Mouse (Mus musculus): ENCODE results near the gene Mpped2. TPM values are rescaled to one million over a fixed set of nuclear protein-coding genes. Genes with fewer than 3 reads are reported as not detected.

The Mpped2 gene
- polyA plus RNA-seq, 1 experiment from 2014 or later: 36.7 TPM

DNA sequence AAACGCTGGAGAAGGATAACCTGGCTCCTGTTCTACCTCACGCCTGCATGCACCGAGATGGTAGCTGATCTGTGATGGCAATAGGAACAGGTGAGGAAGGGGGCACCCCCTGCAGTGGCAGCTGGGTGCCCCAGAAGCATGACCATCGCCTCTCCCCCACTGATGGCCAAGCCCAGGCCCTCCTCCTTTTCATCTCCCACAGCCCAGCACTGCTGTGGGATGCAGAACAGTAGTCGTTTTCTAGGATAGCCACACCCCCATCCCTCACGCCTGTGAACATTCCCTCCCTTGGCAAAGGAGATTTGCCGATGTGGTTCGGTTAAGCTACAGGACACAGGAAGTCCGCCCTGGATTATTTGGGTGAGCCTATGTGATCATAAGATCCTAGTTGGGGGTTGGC is 151.1 kb downstream of the Mpped2 start:
- no peak for ATAC-seq (ENCODE audit: low FRiP score, low TSS enrichment)
- H3K4me3 ChIP-seq (ENCODE audit: low read length): no peak overlapping the region
- peak overlapping the region; percentile 6; the same call in 1 of the 2 replicates for H3K4me2 ChIP-seq (replicated peaks; ENCODE audit: low read depth, low read length)
- 0 out of 2 replicates have a peak overlapping the region, but pooled peaks have one; percentile 1 for H3K9ac ChIP-seq (ENCODE audit: low read depth, low read length)
- no peaks in the 10 kb centered on the region for H3K27me3 ChIP-seq (ENCODE audit: control insufficient read depth, insufficient read depth, low read length)
- H3K9me3 ChIP-seq (ENCODE audit: control insufficient read depth, low read length): no peaks in the 10 kb centered on the region
- no peaks in the 10 kb centered on the region for H3K36me3 ChIP-seq (ENCODE audit: control insufficient read depth, insufficient read depth, low read length)
- peaks cover 37% of the 10 kb centered on the region for H3K4me1 ChIP-seq (ENCODE audit: control insufficient read depth, insufficient read depth, low read length)
- 42% methylated on average over 9 of the region's 9 CpGs for WGBS
- peak overlapping the region; percentile 71; the same call in 1 of the 2 replicates for H3K27ac ChIP-seq (ENCODE audit: low read depth, low read length)

DNA sequence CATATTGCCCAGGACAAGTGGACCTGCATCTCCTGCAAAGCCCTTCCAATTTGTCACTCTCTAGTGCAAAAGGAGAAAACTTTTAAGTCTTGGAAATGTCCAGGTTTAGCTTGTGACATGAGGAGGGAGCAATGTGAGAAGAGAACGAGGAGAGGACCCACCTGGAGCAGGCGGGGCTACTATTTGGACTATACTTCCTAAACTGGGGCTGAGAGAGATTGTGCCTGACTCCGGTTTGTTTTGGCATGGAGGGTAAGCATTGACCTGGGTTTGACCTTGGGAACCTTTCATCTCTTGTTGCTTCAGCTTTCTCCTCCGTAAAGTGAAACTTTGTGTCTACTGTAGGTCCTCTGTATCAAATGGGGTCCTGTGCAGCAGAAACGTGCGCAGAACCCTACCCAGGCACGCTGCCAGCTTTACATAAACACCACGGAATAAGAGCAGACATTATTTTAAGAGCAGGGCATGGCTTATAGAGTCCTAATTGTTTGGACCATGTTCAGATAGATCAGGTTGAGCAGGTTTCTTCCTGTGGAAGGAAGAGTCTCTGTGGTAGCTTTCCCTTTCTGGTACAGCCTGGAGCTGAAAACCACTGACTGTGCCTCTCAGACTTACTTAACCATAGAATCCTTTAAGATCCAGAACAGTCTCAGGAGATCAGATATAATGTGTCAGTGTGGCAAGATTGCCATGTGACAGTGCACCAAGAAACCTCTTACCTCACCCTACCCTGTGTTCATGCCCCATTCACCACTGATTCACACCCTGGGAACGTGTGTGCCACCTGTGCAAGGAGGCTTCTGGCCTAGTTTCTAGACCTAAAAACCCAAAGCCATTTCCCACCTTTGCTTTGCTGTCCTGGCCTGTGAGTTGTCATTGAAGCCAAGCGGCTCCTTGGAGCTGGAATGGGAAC is 152.0 kb downstream of the Mpped2 start:
- Histone ChIP-seq H3K4me3 (ENCODE audit: low read length) (no peak overlapping the region), H3K27me3 (ENCODE audit: control insufficient read depth, insufficient read depth, low read length) (no peaks in the 10 kb centered on the region), H3K4me2 (replicated peaks; ENCODE audit: low read depth, low read length) (peak overlapping the region; percentile 6; the same call in 1 of the 2 replicates), H3K9ac (ENCODE audit: low read depth, low read length) (no peak overlapping the region), H3K27ac (ENCODE audit: low read depth, low read length) (peak overlapping the region; percentile 71; the same call in 1 of the 2 replicates), H3K36me3 (ENCODE audit: control insufficient read depth, insufficient read depth, low read length) (no peaks in the 10 kb centered on the region), H3K4me1 (ENCODE audit: control insufficient read depth, insufficient read depth, low read length) (peaks cover 30% of the 10 kb centered on the region), H3K9me3 (ENCODE audit: control insufficient read depth, low read length) (no peaks in the 10 kb centered on the region)
- ATAC-seq (ENCODE audit: low FRiP score, low TSS enrichment): peak; percentile 22; the same call in 1 of the 2 replicates
- 35% methylated on average over 10 of the region's 10 CpGs for WGBS

DNA sequence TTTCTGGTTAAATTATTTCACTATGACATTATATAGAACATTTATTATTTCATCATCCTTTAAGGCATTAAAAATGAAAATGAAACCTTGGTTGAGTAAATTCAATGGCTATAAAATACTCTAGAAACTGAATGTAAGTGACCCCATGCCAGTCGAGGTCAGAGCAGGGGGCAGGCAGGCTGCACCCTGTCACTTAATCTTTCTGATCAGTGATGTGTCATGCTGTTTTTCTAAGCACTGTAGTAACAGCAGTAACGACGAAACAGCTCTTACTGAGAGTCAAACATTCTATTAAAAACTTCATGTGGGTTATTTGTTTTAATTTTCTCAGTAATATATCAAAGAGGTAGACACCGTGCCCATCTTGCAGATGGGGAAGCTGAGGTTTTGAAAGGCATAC is 153.4 kb downstream of the Mpped2 start:
- peaks cover 18% of the 10 kb centered on the region for H3K4me1 ChIP-seq (ENCODE audit: control insufficient read depth, insufficient read depth, low read length)
- H3K4me3 ChIP-seq (ENCODE audit: low read length): no peak overlapping the region
- H3K36me3 ChIP-seq (ENCODE audit: control insufficient read depth, insufficient read depth, low read length): no peaks in the 10 kb centered on the region
- no peak overlapping the region for H3K27ac ChIP-seq (ENCODE audit: low read depth, low read length)
- H3K9ac ChIP-seq (ENCODE audit: low read depth, low read length): no peak overlapping the region
- WGBS: 28% methylated on average over 4 of the region's 4 CpGs
- H3K27me3 ChIP-seq (ENCODE audit: control insufficient read depth, insufficient read depth, low read length): no peaks in the 10 kb centered on the region
- H3K4me2 ChIP-seq (replicated peaks; ENCODE audit: low read depth, low read length): no peak overlapping the region
- H3K9me3 ChIP-seq (ENCODE audit: control insufficient read depth, low read length): no peaks in the 10 kb centered on the region
- ATAC-seq (ENCODE audit: low FRiP score, low TSS enrichment): no peak

DNA sequence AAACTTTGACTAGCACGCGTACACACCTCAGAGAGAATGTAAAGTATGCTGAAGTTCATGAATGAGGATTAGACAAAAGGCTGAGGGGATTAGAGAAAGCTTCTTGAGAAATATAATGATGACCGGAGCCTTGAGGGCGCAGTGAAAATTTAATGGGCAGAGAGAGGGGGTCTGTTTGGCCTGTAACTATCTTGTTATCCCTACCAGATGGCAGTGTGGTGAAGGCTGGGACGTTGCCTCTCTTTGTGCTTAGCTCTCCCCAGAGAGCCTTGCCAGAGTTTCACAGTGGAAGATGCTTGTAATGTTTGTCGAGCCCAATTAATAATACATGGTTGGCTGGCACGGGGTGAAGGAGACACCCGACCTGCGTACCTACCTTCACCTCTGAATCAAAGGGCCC is 156.3 kb downstream of the Mpped2 start:
- no peaks in the 10 kb centered on the region for H3K27me3 ChIP-seq (ENCODE audit: control insufficient read depth, insufficient read depth, low read length)
- no peak overlapping the region for H3K4me3 ChIP-seq (ENCODE audit: low read length)
- peaks cover 9% of the 10 kb centered on the region for H3K4me1 ChIP-seq (ENCODE audit: control insufficient read depth, insufficient read depth, low read length)
- no peaks in the 10 kb centered on the region for H3K36me3 ChIP-seq (ENCODE audit: control insufficient read depth, insufficient read depth, low read length)
- WGBS: 70% methylated on average over 9 of the region's 9 CpGs
- H3K4me2 ChIP-seq (replicated peaks; ENCODE audit: low read depth, low read length): no peak overlapping the region
- H3K9ac ChIP-seq (ENCODE audit: low read depth, low read length): no peak overlapping the region
- H3K27ac ChIP-seq (ENCODE audit: low read depth, low read length): no peak overlapping the region
- H3K9me3 ChIP-seq (ENCODE audit: control insufficient read depth, low read length): no peaks in the 10 kb centered on the region
- no peak for ATAC-seq (ENCODE audit: low FRiP score, low TSS enrichment)

- H3K36me3 ChIP-seq (ENCODE audit: control insufficient read depth, insufficient read depth, low read length): no peaks in the 10 kb centered on the region
- no peak overlapping the region for H3K27ac ChIP-seq (ENCODE audit: low read depth, low read length)
- 64% methylated on average over 8 of the region's 8 CpGs for WGBS
- H3K9me3 ChIP-seq (ENCODE audit: control insufficient read depth, low read length): no peaks in the 10 kb centered on the region
- H3K27me3 ChIP-seq (ENCODE audit: control insufficient read depth, insufficient read depth, low read length): no peaks in the 10 kb centered on the region
- no peak overlapping the region for H3K4me3 ChIP-seq (ENCODE audit: low read length)
- H3K9ac ChIP-seq (ENCODE audit: low read depth, low read length): no peak overlapping the region
- H3K4me2 ChIP-seq (replicated peaks; ENCODE audit: low read depth, low read length): no peak overlapping the region
- ATAC-seq (ENCODE audit: low FRiP score, low TSS enrichment): no peak
- peaks cover 20% of the 10 kb centered on the region for H3K4me1 ChIP-seq (ENCODE audit: control insufficient read depth, insufficient read depth, low read length)
Observed at GRCm38 (mm10) chr2:106851515-106851914, 158.4 kb downstream of the Mpped2 start.

DNA sequence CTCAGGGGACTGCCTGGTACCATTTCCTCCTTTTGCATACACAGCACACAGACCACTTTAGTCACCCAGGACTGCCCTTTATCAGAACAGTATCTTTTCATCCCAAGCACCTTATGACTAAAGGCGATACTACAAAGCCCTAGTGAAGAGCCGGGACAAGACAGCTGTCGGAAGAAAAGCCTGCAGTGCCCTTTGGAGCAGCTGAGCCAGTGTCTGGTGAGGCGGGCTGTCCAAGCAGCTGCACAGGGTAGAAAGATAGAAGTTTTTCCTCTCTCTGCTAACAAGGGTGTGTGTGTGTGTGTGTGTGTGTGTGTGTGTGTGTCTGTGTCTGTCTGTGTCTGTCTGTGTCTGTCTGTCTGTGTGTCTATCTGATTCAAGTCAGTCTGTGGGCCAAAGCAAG is 161.1 kb downstream of the Mpped2 start:
- Histone ChIP-seq H3K4me1 (ENCODE audit: control insufficient read depth, insufficient read depth, low read length) (peaks cover 36% of the 10 kb centered on the region), H3K4me2 (replicated peaks; ENCODE audit: low read depth, low read length) (no peak overlapping the region), H3K27me3 (ENCODE audit: control insufficient read depth, insufficient read depth, low read length) (no peaks in the 10 kb centered on the region), H3K9me3 (ENCODE audit: control insufficient read depth, low read length) (no peaks in the 10 kb centered on the region), H3K27ac (ENCODE audit: low read depth, low read length) (no peak overlapping the region), H3K9ac (ENCODE audit: low read depth, low read length) (no peak overlapping the region), H3K36me3 (ENCODE audit: control insufficient read depth, insufficient read depth, low read length) (no peaks in the 10 kb centered on the region), H3K4me3 (ENCODE audit: low read length) (no peak overlapping the region)
- ATAC-seq (ENCODE audit: low FRiP score, low TSS enrichment): no peak
- 62% methylated on average over 4 of the region's 4 CpGs for WGBS

- H3K4me2 ChIP-seq (replicated peaks; ENCODE audit: low read depth, low read length): peak overlapping the region; percentile 15; the same call in 1 of the 2 replicates
- no peaks in the 10 kb centered on the region for H3K36me3 ChIP-seq (ENCODE audit: control insufficient read depth, insufficient read depth, low read length)
- no peak overlapping the region for H3K4me3 ChIP-seq (ENCODE audit: low read length)
- no peak overlapping the region for H3K9ac ChIP-seq (ENCODE audit: low read depth, low read length)
- no peak overlapping the region; the same call in 1 of the 2 replicates for H3K27ac ChIP-seq (ENCODE audit: low read depth, low read length)
- peaks cover 36% of the 10 kb centered on the region for H3K4me1 ChIP-seq (ENCODE audit: control insufficient read depth, insufficient read depth, low read length)
- WGBS: 12% methylated on average over 8 of the region's 8 CpGs
- no peaks in the 10 kb centered on the region for H3K9me3 ChIP-seq (ENCODE audit: control insufficient read depth, low read length)
- 0 out of 2 replicates have a peak, but pooled peaks have one; percentile 18 for ATAC-seq (ENCODE audit: low FRiP score, low TSS enrichment)
- no peaks in the 10 kb centered on the region for H3K27me3 ChIP-seq (ENCODE audit: control insufficient read depth, insufficient read depth, low read length)
Observed at GRCm38 (mm10) chr2:106854758-106855157, 161.7 kb downstream of the Mpped2 start.

DNA sequence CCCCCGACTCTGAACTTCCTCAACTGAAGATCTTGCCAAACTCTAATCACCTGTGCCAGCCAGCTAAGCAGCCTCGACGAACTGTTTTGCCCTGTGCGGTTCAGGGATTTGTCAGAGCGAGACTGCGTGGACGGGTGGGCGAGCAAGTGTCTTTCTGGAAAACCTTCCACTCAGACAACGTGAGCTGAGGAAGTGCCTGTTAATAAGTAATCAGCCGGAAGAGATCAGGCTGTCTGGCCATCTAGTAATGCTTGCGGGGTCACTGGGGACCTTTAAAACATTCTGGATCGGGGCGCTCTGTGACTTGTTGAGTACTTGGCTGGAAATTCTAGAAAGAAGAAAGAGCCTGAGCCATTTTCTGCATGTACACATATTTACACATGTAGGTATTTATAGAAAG is 162.1 kb downstream of the Mpped2 start:
- no peak overlapping the region for H3K9ac ChIP-seq (ENCODE audit: low read depth, low read length)
- no peaks in the 10 kb centered on the region for H3K36me3 ChIP-seq (ENCODE audit: control insufficient read depth, insufficient read depth, low read length)
- no peaks in the 10 kb centered on the region for H3K27me3 ChIP-seq (ENCODE audit: control insufficient read depth, insufficient read depth, low read length)
- H3K4me2 ChIP-seq (replicated peaks; ENCODE audit: low read depth, low read length): peak overlapping the region; percentile 15
- no peak overlapping the region; the same call in 1 of the 2 replicates for H3K27ac ChIP-seq (ENCODE audit: low read depth, low read length)
- peaks cover 36% of the 10 kb centered on the region for H3K4me1 ChIP-seq (ENCODE audit: control insufficient read depth, insufficient read depth, low read length)
- ATAC-seq (ENCODE audit: low FRiP score, low TSS enrichment): no peak
- H3K4me3 ChIP-seq (ENCODE audit: low read length): no peak overlapping the region
- 29% methylated on average over 13 of the region's 13 CpGs for WGBS
- H3K9me3 ChIP-seq (ENCODE audit: control insufficient read depth, low read length): no peaks in the 10 kb centered on the region
